Mouse (Mus musculus): ENCODE measurements around the gene Nphs1.

- TF ChIP-seq CTCF (IDR thresholded peaks at IDR 0.05; ENCODE audit: low read depth) (no peak), EP300 (IDR thresholded peaks at IDR 0.05; ENCODE audit: low read depth) (no peak)
These were observed 40.3 kb upstream of the Nphs1 start for GRCm38 (mm10) chr7:30417856-30418255.

Data from liver, postnatal 0 days (tissue).